Mouse (Mus musculus): ENCODE measurements around the gene Gm20911.
"Not testable (repeated sequence)": the region's sequence is repeated elsewhere in the genome, so short reads cannot be mapped to it uniquely, and the experiment has no call there.

The Gm20911 gene

DNA sequence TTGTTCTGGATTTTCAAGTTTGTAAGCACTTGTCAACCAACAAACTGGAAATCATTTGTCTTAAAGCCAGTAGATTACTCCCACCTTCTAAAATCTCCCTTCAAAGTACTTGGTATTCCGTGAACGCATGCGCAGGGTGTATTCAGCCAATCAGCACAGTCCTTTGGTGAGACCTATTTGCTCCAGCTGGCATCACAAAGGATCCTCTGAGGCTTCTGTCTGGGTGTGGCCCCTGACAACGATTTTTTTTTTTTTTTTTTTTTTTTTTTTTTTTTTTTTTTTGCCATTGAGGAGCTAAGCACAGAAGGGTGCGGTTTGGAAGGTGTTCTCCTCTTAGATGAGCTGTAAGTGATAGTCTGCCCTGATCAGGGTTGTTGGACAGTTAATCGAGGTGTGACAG is at the start of gene Gm20911:
Gene Gm20911, plus strand, starts transcription at position 301 of the 400 bp plus-strand sequence.
- in situ Hi-C loops (cut with MboI, MseI), result not testable (repeated sequence)
